Mouse (Mus musculus): ENCODE measurements around the gene Kcnq5. TPM values are rescaled to one million over a fixed set of nuclear protein-coding genes. Genes with fewer than 3 reads are reported as not detected.
"Not testable (repeated sequence)": the region's sequence is repeated elsewhere in the genome, so short reads cannot be mapped to it uniquely, and the experiment has no call there.

The Kcnq5 gene
- polyA plus RNA-seq, 1 experiment from 2014 or later: 1.9 TPM

DNA sequence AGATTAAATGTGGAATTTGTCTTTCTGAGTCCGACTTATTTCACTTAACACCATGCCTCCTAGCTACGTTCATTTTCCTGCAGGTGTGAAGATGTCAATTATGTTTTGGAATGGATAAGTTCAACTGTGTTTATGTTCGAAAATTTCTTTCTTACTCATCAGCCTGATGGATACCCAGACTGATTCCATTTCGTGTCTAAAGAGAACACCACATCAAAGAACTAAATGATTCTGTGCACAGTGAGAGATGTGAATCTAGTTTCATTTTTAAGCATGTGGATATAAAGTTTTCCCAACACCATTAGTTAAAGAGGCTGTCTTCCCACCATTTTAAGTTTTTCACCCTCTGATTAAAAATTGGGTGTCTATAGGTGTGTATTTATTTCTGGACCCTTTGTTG is 357.7 kb downstream of the Kcnq5 start:
- H3K36me3 ChIP-seq (replicated peaks): no peaks in the 10 kb centered on the region
- WGBS: 76% methylated on average over 4 of the region's 4 CpGs
- H3K27ac ChIP-seq: no peak overlapping the region
- no peaks in the 10 kb centered on the region for H3K27me3 ChIP-seq (replicated peaks)
- no peaks in the 10 kb centered on the region for H3K4me1 ChIP-seq
- H3K4me3 ChIP-seq: no peak overlapping the region
- H3K9ac ChIP-seq: no peak overlapping the region
- H3K9me3 ChIP-seq: no peaks in the 10 kb centered on the region
- H3K4me2 ChIP-seq: no peak overlapping the region
- ATAC-seq (replicated peaks): no peak

DNA sequence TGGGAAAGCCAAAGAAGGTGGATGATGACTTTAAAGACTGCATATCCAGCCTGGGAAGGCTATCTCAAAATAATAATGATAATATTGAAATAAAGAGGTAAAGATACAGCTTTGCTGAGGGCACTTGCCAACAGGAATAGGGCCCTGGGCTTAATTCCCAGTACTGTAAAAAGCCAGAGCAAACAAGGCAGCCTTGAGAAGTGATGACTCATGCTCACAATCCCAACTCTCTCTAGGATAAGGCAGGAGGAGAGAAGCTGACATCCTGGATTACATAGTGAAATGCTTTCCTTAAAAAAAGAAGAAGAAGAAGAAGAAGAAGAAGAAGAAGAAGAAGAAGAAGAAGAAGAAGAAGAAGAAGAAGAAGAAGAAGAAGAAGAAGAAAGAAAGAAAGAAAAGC is 359.2 kb downstream of the Kcnq5 start:
- Histone ChIP-seq H3K4me3 (no peak overlapping the region), H3K9me3 (no peaks in the 10 kb centered on the region), H3K36me3 (replicated peaks) (no peaks in the 10 kb centered on the region), H3K4me2 (no peak overlapping the region), H3K27me3 (replicated peaks) (no peaks in the 10 kb centered on the region), H3K9ac (no peak overlapping the region), H3K4me1 (no peaks in the 10 kb centered on the region), H3K27ac (no peak overlapping the region)
- ATAC-seq (replicated peaks): no peak

GRCm38 (mm10) chr1:21600606-21601005 is 361.1 kb downstream of the Kcnq5 start:
- Histone ChIP-seq H3K9ac (no peak overlapping the region), H3K27ac (no peak overlapping the region), H3K36me3 (replicated peaks) (no peaks in the 10 kb centered on the region), H3K4me3 (no peak overlapping the region), H3K4me2 (no peak overlapping the region), H3K4me1 (no peaks in the 10 kb centered on the region), H3K9me3 (no peaks in the 10 kb centered on the region), H3K27me3 (replicated peaks) (no peaks in the 10 kb centered on the region)
- no peak for ATAC-seq (replicated peaks)
- 71% methylated on average over 4 of the region's 4 CpGs for WGBS

- no peaks in the 10 kb centered on the region for H3K4me1 ChIP-seq
- ATAC-seq (replicated peaks): no peak
- H3K27ac ChIP-seq: no peak overlapping the region
- H3K36me3 ChIP-seq (replicated peaks): no peaks in the 10 kb centered on the region
- H3K27me3 ChIP-seq (replicated peaks): no peaks in the 10 kb centered on the region
- H3K4me3 ChIP-seq: no peak overlapping the region
- H3K4me2 ChIP-seq: no peak overlapping the region
- no peak overlapping the region for H3K9ac ChIP-seq
- WGBS: 50% methylated on average over 4 of the region's 4 CpGs
- no peaks in the 10 kb centered on the region for H3K9me3 ChIP-seq
Observed at GRCm38 (mm10) chr1:21593872-21594271, 367.9 kb downstream of the Kcnq5 start.

GRCm38 (mm10) chr1:21567397-21567796 is 394.3 kb downstream of the Kcnq5 start:
- not testable (repeated sequence) for H3K27ac ChIP-seq; H3K36me3 ChIP-seq (replicated peaks); H3K4me2 ChIP-seq; ATAC-seq (replicated peaks); H3K27me3 ChIP-seq (replicated peaks); H3K9me3 ChIP-seq; H3K4me1 ChIP-seq; H3K9ac ChIP-seq; H3K4me3 ChIP-seq
- 92% methylated on average over 2 of the region's 2 CpGs for WGBS

DNA sequence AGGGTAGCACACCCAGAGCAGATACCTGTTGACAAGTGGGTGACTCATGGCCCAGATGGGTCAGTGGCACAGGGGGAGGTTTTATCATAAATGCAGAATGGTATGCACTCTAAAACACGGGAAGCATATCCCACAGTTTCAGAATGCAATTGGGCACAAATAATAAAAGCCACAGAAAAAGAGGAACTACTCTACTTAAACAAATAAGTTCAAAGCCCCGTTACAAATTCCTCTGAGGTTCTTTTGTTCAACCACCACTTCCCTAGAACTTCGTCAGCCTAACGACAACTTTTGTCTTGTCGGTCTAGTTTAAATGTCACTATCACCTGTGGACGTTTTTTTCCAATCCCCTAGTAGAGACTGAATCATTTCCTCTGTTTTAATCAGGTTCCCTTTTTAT is 407.1 kb downstream of the Kcnq5 start:
- Histone ChIP-seq H3K4me3 (no peak overlapping the region), H3K4me2 (no peak overlapping the region), H3K27ac (no peak overlapping the region), H3K4me1 (no peaks in the 10 kb centered on the region), H3K27me3 (replicated peaks) (no peaks in the 10 kb centered on the region), H3K9ac (no peak overlapping the region), H3K36me3 (replicated peaks) (no peaks in the 10 kb centered on the region), H3K9me3 (no peaks in the 10 kb centered on the region)
- ATAC-seq (replicated peaks): no peak
- 77% methylated on average over 6 of the region's 6 CpGs for WGBS

- no peak overlapping the region for H3K9ac ChIP-seq
- H3K4me1 ChIP-seq: no peaks in the 10 kb centered on the region
- WGBS: 94% methylated on average over 2 of the region's 2 CpGs
- H3K9me3 ChIP-seq: no peaks in the 10 kb centered on the region
- no peak overlapping the region for H3K4me2 ChIP-seq
- H3K4me3 ChIP-seq: no peak overlapping the region
- H3K36me3 ChIP-seq (replicated peaks): no peaks in the 10 kb centered on the region
- H3K27ac ChIP-seq: no peak overlapping the region
- no peak for ATAC-seq (replicated peaks)
- no peaks in the 10 kb centered on the region for H3K27me3 ChIP-seq (replicated peaks)
Observed at GRCm38 (mm10) chr1:21552715-21553114, 409.0 kb downstream of the Kcnq5 start.

GRCm38 (mm10) chr1:21543909-21544308 is 417.8 kb downstream of the Kcnq5 start:
- H3K4me1 ChIP-seq: no peaks in the 10 kb centered on the region
- H3K9me3 ChIP-seq: no peaks in the 10 kb centered on the region
- no peaks in the 10 kb centered on the region for H3K27me3 ChIP-seq (replicated peaks)
- H3K4me2 ChIP-seq: no peak overlapping the region
- H3K36me3 ChIP-seq (replicated peaks): no peaks in the 10 kb centered on the region
- ATAC-seq (replicated peaks): no peak
- H3K9ac ChIP-seq: no peak overlapping the region
- H3K27ac ChIP-seq: no peak overlapping the region
- H3K4me3 ChIP-seq: no peak overlapping the region

GRCm38 (mm10) chr1:21539486-21539885 is 422.3 kb downstream of the Kcnq5 start:
- H3K4me1 ChIP-seq: no peaks in the 10 kb centered on the region
- ATAC-seq (replicated peaks): no peak
- no peaks in the 10 kb centered on the region for H3K27me3 ChIP-seq (replicated peaks)
- WGBS: 90% methylated on average over 2 of the region's 2 CpGs
- no peaks in the 10 kb centered on the region for H3K9me3 ChIP-seq
- no peak overlapping the region for H3K4me3 ChIP-seq
- no peak overlapping the region for H3K9ac ChIP-seq
- no peak overlapping the region for H3K27ac ChIP-seq
- H3K4me2 ChIP-seq: no peak overlapping the region
- no peaks in the 10 kb centered on the region for H3K36me3 ChIP-seq (replicated peaks)

DNA sequence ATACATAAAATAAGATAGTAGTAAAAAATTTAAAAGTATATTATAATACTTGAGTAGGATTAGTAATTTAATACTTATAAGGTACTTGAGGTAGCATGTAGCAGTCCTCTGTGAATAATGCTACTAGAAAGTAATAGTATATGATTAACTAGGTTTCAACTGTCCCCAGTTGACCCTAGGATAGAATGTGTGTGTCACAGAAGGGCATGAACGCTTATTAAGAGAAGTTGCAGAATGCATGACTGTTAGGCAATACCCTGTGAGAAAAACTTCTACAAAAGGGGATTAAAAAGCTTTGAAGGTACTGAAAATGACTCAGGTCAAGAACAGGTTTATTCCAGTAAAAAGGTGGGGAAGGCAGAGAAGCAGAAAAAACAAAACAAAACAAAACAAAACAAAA is 430.9 kb downstream of the Kcnq5 start:
- 88% methylated on average over 1 of the region's 1 CpGs for WGBS
- Histone ChIP-seq H3K36me3 (replicated peaks) (no peaks in the 10 kb centered on the region), H3K9me3 (no peaks in the 10 kb centered on the region), H3K9ac (no peak overlapping the region), H3K4me2 (no peak overlapping the region), H3K27ac (no peak overlapping the region), H3K4me1 (no peaks in the 10 kb centered on the region), H3K27me3 (replicated peaks) (no peaks in the 10 kb centered on the region), H3K4me3 (no peak overlapping the region)
- no peak for ATAC-seq (replicated peaks)

- no peak for ATAC-seq (replicated peaks)
- no peaks in the 10 kb centered on the region for H3K36me3 ChIP-seq (replicated peaks)
- no peak overlapping the region for H3K27ac ChIP-seq
- no peaks in the 10 kb centered on the region for H3K4me1 ChIP-seq
- H3K27me3 ChIP-seq (replicated peaks): no peaks in the 10 kb centered on the region
- 82% methylated on average over 10 of the region's 10 CpGs for WGBS
- H3K9me3 ChIP-seq: no peaks in the 10 kb centered on the region
- H3K4me3 ChIP-seq: no peak overlapping the region
- no peak overlapping the region for H3K4me2 ChIP-seq
- no peak overlapping the region for H3K9ac ChIP-seq
Observed at GRCm38 (mm10) chr1:21521995-21522394, 439.7 kb downstream of the Kcnq5 start.

GRCm38 (mm10) chr1:21521475-21521874 is 440.3 kb downstream of the Kcnq5 start:
- Histone ChIP-seq H3K4me1 (no peaks in the 10 kb centered on the region), H3K27ac (no peak overlapping the region), H3K4me3 (no peak overlapping the region), H3K27me3 (replicated peaks) (no peaks in the 10 kb centered on the region), H3K36me3 (replicated peaks) (no peaks in the 10 kb centered on the region), H3K9ac (no peak overlapping the region), H3K4me2 (no peak overlapping the region), H3K9me3 (no peaks in the 10 kb centered on the region)
- ATAC-seq (replicated peaks): no peak
- 86% methylated on average over 8 of the region's 8 CpGs for WGBS

DNA sequence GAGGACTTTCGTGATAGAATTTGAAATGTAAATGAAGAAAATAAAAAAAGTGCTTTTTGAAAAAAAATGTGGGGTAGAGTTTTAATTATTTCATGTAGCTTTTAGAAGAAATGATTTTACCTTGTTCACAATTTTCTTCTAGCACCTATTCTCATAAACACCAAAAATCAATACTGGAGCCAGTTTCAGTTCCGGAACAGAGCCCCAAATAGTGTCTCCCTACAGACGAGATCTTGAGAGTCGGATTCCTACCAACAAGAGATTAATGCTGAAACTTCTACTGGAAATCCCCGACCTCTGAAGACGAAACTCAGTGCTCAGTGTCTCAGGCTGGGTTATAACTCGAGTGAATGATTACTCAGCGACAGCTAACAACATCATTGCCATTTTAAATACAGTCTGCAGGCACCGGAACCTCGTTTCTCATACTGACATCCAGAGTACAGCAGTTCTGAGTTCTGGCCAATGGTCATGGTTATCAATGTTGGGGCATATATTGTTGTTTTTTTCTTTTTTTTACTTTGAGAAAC is 441.6 kb downstream of the Kcnq5 start:
- Histone ChIP-seq H3K4me2 (no peak overlapping the region), H3K36me3 (replicated peaks) (no peaks in the 10 kb centered on the region), H3K9me3 (no peaks in the 10 kb centered on the region), H3K9ac (no peak overlapping the region), H3K27me3 (replicated peaks) (no peaks in the 10 kb centered on the region), H3K4me3 (no peak overlapping the region), H3K27ac (no peak overlapping the region), H3K4me1 (no peaks in the 10 kb centered on the region)
- 88% methylated on average over 10 of the region's 10 CpGs for WGBS
- no peak for ATAC-seq (replicated peaks)

DNA sequence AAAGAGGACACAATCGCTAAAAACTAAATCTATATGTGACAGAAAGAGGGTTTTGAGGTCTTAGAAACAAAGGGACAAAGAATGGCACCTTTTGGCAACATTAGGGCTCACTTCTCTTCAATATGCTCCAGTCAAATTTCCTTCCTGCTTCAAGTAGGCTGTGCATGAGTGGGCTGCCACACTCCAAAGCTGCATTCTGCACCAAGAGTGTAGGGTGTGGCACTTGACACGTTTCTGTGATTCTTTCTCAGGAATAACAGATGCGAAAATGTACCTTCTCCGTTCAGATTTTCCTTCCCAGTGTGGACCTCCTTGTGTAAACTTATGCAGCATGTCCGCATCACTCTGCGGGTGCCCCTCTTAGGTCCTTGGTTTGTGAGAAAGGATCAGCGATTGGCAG is 455.1 kb downstream of the Kcnq5 start:
- no peak overlapping the region for H3K4me3 ChIP-seq
- no peak overlapping the region for H3K4me2 ChIP-seq
- no peak for ATAC-seq (replicated peaks)
- no peaks in the 10 kb centered on the region for H3K36me3 ChIP-seq (replicated peaks)
- no peak overlapping the region for H3K9ac ChIP-seq
- H3K27me3 ChIP-seq (replicated peaks): no peaks in the 10 kb centered on the region
- H3K9me3 ChIP-seq: no peaks in the 10 kb centered on the region
- 85% methylated on average over 7 of the region's 7 CpGs for WGBS
- no peaks in the 10 kb centered on the region for H3K4me1 ChIP-seq
- H3K27ac ChIP-seq: no peak overlapping the region
